Mouse (Mus musculus) lung, postnatal 0 days (tissue): ENCODE results near the gene Tgm6. TPM values are rescaled to one million over a fixed set of nuclear protein-coding genes. Genes with fewer than 3 reads are reported as not detected.

ENCODE experiments used
- ATAC-seq: fragments of 200-750 bp; cut with Nextera tagmentation; 2 replicates; pipeline ENCODE4 v1.8.0; 2017; ENCODE audit warnings: moderate library complexity
- DNase-seq: peaks from one replicate; pipeline ENCODE4 v3.0.0-alpha.2; 2016; ENCODE audit warnings: low spot score
- H3K27ac ChIP-seq: fragments of 300-500 bp; sonication (generic); 2 replicates; pipeline ENCODE4 v1.5.1; 2014; ENCODE audit warnings: antibody characterized with exemption, mild to moderate bottlenecking, low read length, mixed read lengths
- H3K27me3 ChIP-seq: fragments of 300-500 bp; sonication (generic); replicated peaks from 2 replicates; pipeline ENCODE4 v1.6.1; 2014; ENCODE audit warnings: low read length, mixed read lengths; ENCODE audit not compliant: insufficient read depth
- H3K36me3 ChIP-seq: fragments of 300-500 bp; sonication (generic); 2 replicates; pipeline ENCODE4 v1.6.1; 2014; ENCODE audit warnings: low read length, mixed read lengths; ENCODE audit not compliant: insufficient read depth
- H3K4me1 ChIP-seq: fragments of 300-500 bp; sonication (generic); 2 replicates; pipeline ENCODE4 v1.6.1; 2014; ENCODE audit warnings: antibody characterized with exemption, low read depth, low read length, mixed read lengths; ENCODE audit not compliant: insufficient read depth
- H3K4me2 ChIP-seq: fragments of 300-500 bp; sonication (generic); replicated peaks from 2 replicates; pipeline ENCODE4 v1.6.1; 2014; ENCODE audit warnings: low read depth, mild to moderate bottlenecking, low read length, moderate library complexity, mixed read lengths
- H3K4me3 ChIP-seq: fragments of 300-500 bp; sonication (generic); 2 replicates; pipeline ENCODE4 v1.5.1; 2014; ENCODE audit warnings: low read depth, low read length
- H3K9ac ChIP-seq: fragments of 300-500 bp; sonication (generic); replicated peaks from 2 replicates; pipeline ENCODE4 v1.6.1; 2014; ENCODE audit warnings: low read depth, mild to moderate bottlenecking
- H3K9me3 ChIP-seq: fragments of 300-500 bp; sonication (generic); 2 replicates; pipeline ENCODE4 v1.6.1; 2016; ENCODE audit warnings: low read length, mixed read lengths
- CTCF ChIP-seq: IDR thresholded peaks from 2 replicates; pipeline ENCODE4 v1.5.1; 2016; ENCODE audit warnings: antibody characterized with exemption, mild to moderate bottlenecking
- EP300 ChIP-seq: IDR thresholded peaks from 2 replicates; pipeline ENCODE4 v1.6.1; 2016; ENCODE audit warnings: antibody characterized with exemption, mild to moderate bottlenecking, control low read depth
- WGBS: fragments of 180-500 bp; shearing (Covaris S2); extraction: QIAGEN DNeasy Blood & Tissue Kit; methylation state at CpG from one replicate; pipeline ENCODE4 v1.1.7; 2014; 5-methylcytosine and 5-hydroxymethylcytosine counted together
- polyA plus RNA-seq: library from polyadenylated mRNA; unstranded; fragments of >200 nt; fragmentation: Nextera tagmentation; extraction: Ambion mirVana; gene quantifications from 2 replicates; pipeline ENCODE4 v1.2.1, GENCODE M21; 2015

The Tgm6 gene
- polyA plus RNA-seq, 1 experiment from 2014 or later: not detected

DNA sequence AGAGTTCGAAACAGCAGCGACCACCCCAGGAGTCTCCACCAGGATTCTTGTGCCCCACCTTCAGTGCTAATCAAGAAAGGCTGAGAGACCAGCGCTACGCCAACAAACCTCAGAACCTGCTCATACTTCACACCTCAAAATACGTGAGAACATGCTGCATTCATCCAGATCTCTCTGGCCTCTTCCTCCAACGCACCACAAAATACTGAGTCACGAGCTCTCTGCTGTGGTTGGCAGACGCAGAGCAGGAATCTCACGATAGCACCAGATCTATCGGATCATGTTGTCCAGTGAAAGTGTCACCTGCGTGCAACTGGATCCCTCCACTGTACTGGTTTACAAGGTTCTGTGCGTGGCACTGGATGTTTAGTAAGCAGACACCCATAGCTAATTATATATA lies 76.2 kb downstream of the Tgm6 start:
- no peak overlapping the region for H3K4me2 ChIP-seq
- H3K36me3 ChIP-seq: no peaks in the 10 kb centered on the region
- H3K9me3 ChIP-seq: no peaks in the 10 kb centered on the region
- ATAC-seq (no peak), DNase-seq (no peak)
- H3K4me3 ChIP-seq: no peak overlapping the region
- H3K9ac ChIP-seq: no peak overlapping the region
- H3K27ac ChIP-seq: no peak overlapping the region
- TF ChIP-seq CTCF (no peak), EP300 (no peak)
- 84% methylated on average over 12 of the region's 12 CpGs for WGBS
- no peaks in the 10 kb centered on the region for H3K4me1 ChIP-seq
- H3K27me3 ChIP-seq: no peaks in the 10 kb centered on the region

DNA sequence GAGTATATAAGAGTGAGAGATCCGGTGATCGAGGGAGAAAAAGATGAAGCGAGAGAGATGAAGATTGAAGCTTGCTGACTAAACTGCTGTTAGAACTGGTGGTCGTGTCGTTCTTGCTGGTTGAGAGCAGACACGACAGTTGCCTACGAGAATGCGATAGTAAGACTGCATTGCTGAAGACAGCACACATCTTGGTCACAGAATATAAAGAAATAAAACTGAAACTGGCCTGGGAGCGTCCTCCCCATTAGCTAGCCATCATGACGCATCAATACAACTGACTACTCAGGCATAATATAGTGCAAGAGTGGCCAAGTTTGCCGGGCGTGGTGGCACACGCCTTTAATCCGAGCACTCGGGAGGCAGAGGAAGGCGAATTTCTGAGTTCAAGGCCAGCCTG lies 82.7 kb downstream of the Tgm6 start, which contains the start of gene Tmc2:
Gene Tmc2, plus strand, starts transcription at position 301 of the 400 bp plus-strand sequence.
- WGBS: 91% methylated on average over 16 of the region's 16 CpGs

DNA sequence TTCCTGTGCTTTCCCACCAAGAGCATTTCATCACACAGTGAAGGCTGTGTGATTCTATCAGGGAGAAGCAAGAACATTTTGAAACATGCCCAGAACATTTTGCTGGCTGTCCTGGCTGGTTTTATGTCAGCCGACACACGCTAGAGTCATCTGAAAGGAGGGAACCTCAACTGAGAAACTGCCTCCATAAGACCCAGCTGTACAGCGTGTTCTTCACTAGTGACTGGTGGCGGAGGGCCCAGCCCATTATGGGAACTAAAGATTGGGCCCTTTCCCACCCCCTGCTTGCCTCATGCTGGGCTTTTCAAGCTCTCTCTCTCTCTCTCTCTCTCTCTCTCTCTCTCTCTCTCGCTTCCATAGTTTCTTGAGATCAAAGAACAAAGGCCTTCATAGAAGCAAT lies 88.7 kb downstream of the Tgm6 start:
- Histone ChIP-seq H3K27me3 (no peaks in the 10 kb centered on the region), H3K4me3 (no peak overlapping the region), H3K4me1 (no peaks in the 10 kb centered on the region), H3K36me3 (no peaks in the 10 kb centered on the region), H3K27ac (no peak overlapping the region), H3K9me3 (no peaks in the 10 kb centered on the region), H3K4me2 (no peak overlapping the region), H3K9ac (no peak overlapping the region)
- ATAC-seq: no peak
- no peak for DNase-seq
- TF ChIP-seq CTCF (no peak), EP300 (no peak)
- 80% methylated on average over 5 of the region's 5 CpGs for WGBS

More for the DNA sequence above, 82.7 kb downstream of the Tgm6 start, which contains the start of gene Tmc2:
- Histone ChIP-seq H3K4me2 (no peak within 1 kb of the TSS), H3K27ac (no peak within 1 kb of the TSS), H3K36me3 (no peaks in the 10 kb centered on the region), H3K27me3 (no peaks in the 10 kb centered on the region), H3K4me1 (no peaks in the 10 kb centered on the region), H3K9me3 (no peaks in the 10 kb centered on the region), H3K4me3 (no peak within 1 kb of the TSS), H3K9ac (no peak within 1 kb of the TSS)
- DNase-seq: no peak
- TF ChIP-seq CTCF (no peak), EP300 (no peak)
- ATAC-seq: no peak

Other genes with a start within 250 kb of the Tgm6 start
- gene Tgm3, start 100.1 kb upstream of the Tgm6 start, polyA plus RNA-seq: not detected in 2 replicates
- gene Snrpb, start 67.0 kb downstream of the Tgm6 start, polyA plus RNA-seq: 400 and 429 TPM in 2 replicates
- gene Tmc2, start 82.8 kb downstream of the Tgm6 start, polyA plus RNA-seq: not detected in 2 replicates
- 56.1 and 63.8 TPM in 2 replicates for gene Nop56, start 162.0 kb downstream of the Tgm6 start, polyA plus RNA-seq
- gene Idh3b, start 172.1 kb downstream of the Tgm6 start, polyA plus RNA-seq: 97.9 and 100 TPM in 2 replicates
- gene Ebf4, start 182.8 kb downstream of the Tgm6 start, polyA plus RNA-seq: 0.80 and 0.88 TPM in 2 replicates